Mouse (Mus musculus) embryonic stem cell, embryonic (primary cell): ENCODE measurements around the gene Vmn2r44.
"Not testable (repeated sequence)": the region's sequence is repeated elsewhere in the genome, so short reads cannot be mapped to it uniquely, and the experiment has no call there.

Source experiments
- CTCF ChIA-PET, 4 experiments: fragments of 300-600 bp in 2 of 4; fragments of 350-600 bp in 2 of 4; sonication (Branson Sonifier 250); formaldehyde crosslinking; loops; one replicate each; lab custom pipeline; 2022; ENCODE audit warnings: inconsistent platforms in 2 of 4; lab: Charles Lee
- POLR2A ChIA-PET, 4 experiments: fragments of 300-600 bp in 2 of 4; fragments of 350-600 bp in 2 of 4; sonication (Branson Sonifier 250); formaldehyde crosslinking; loops; one replicate each; lab custom pipeline; 2022; ENCODE audit warnings: antibody characterized with exemption in 4 of 4, inconsistent platforms in 1 of 4; lab: Charles Lee

The Vmn2r44 gene

GRCm38 (mm10) chr7:8383233-8383632 is at the start of gene Vmn2r44:
TSS of gene Vmn2r44 (minus strand) at chr7:8383333.
- POLR2A ChIA-PET, CTCF ChIA-PET: not testable (repeated sequence)

- CTCF ChIA-PET, POLR2A ChIA-PET: not testable (repeated sequence)
Measured at GRCm38 (mm10) chr7:8357879-8358278, 25.3 kb downstream of the Vmn2r44 start.
